In the genomic region with DNA sequence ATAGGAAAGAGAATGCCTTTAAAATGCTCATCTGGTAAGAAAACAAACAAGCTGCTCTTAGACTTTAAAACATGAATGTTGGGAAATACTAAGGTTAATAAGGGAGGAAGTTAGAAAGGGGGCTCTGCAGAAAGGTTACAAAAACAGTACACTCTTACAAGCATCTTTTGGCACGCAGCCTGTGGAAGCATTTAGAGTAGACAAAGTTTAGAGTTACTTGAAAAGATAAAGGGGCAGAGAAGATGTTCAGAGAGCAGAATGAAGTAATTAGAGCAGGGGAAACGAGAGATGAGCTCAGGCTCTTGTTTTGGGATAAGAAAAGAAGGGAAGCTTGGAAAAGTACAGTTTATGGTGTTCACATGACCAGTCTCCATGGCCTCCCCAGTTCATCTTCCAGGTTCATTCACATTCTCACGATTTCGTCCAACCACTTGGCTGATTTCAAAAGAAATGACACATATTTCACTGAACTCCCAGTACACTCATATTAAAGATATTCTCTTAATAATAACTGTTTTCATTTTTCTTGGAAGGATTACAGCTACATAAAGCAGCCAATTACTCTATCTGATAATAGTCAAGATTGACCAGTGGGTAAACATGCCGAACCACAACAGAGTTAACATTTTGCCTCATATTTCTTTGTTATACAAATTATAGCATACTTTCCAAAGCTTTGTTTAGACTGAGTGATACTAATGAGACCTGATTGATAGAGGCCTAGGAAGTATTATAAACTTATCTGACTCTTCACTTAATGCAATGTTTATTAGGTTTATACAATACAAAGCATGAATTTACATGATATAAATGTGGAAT, we compare ENCODE assay signal across 16 mouse cellular contexts.
DNase-seq lines count a peak whose midpoint lies in the region; ATAC-seq lines count a peak whose summit lies in the region.
"Had no signal": no experiment of that assay in that cellular context is flagged by ENCODE, and none has a peak within 500 bp of the region (broad histone marks: within the 10 kb centered on the region; RNA-seq: fewer than 3 reads in every experiment).

No protein-coding gene starts in this region.

- no peak for ATAC-seq in heart, embryonic 12.5 days (ENCODE audit: insufficient number of reproducible peaks, low FRiP score)
- peak; percentile 86 for ATAC-seq in lung, embryonic 16.5 days (ENCODE audit: low read depth)
- ATAC-seq in CD4-positive, CD25-positive, alpha-beta regulatory T cell, adult 4 months = no peak
- ATAC-seq: hindbrain, embryonic 16.5 days had no signal

- peaks cover 8% of the 10 kb centered on the region for H3K4me1 ChIP-seq in heart, embryonic 12.5 days (replicated peaks)
- peaks cover 2% of the 10 kb centered on the region; the same call in 1 of the 2 replicates for H3K4me1 ChIP-seq in lung, embryonic 16.5 days (replicated peaks; ENCODE audit: control insufficient read depth, insufficient read depth, low read length)

- no peak overlapping the region for H3K9ac ChIP-seq in heart, embryonic 12.5 days
- H3K9ac ChIP-seq in lung, embryonic 16.5 days (ENCODE audit: low read length) = no peak overlapping the region
- H3K9ac ChIP-seq: forebrain, embryonic 12.5 days; neural tube, embryonic 13.5 days had no signal

- intact Hi-C loops in heart, postnatal 10 days (cut with DNase I) = no loop called here

- H3K27me3 ChIP-seq in heart, embryonic 12.5 days (replicated peaks) = no peaks in the 10 kb centered on the region
- no peaks in the 10 kb centered on the region for H3K27me3 ChIP-seq in lung, embryonic 16.5 days (ENCODE audit: control insufficient read depth, insufficient read depth, low read depth, low read length)
- H3K27me3 ChIP-seq: forebrain, embryonic 12.5 days; neural tube, embryonic 13.5 days had no signal

- peak; percentile 8 to 19 for DNase-seq in heart, postnatal 10 days
- DNase-seq in lung, postnatal 10 days = no peak
- peak; percentile 13 for DNase-seq in gastrocnemius, postnatal 10 days
- DNase-seq in ovary, postnatal 36 days (ENCODE audit: low spot score) = peak; percentile 8
- DNase-seq in cerebellum, postnatal 25 days = no peak
- DNase-seq: cerebellum, adult 11-12 months; layer of hippocampus, postnatal 36 days; lung, adult 18-20 months; midbrain, embryonic 14.5 days; right cerebral cortex, postnatal 25 days had no signal

- no peak overlapping the region for H3K4me3 ChIP-seq in heart, embryonic 12.5 days
- H3K4me3 ChIP-seq in lung, embryonic 16.5 days (ENCODE audit: low read length) = no peak overlapping the region
- H3K4me3 ChIP-seq: forebrain, embryonic 12.5 days; neural tube, embryonic 13.5 days had no signal

- H3K4me2 ChIP-seq in heart, embryonic 12.5 days = no peak overlapping the region
- H3K4me2 ChIP-seq in lung, embryonic 16.5 days (ENCODE audit: low read depth, low read length) = no peak overlapping the region
- H3K4me2 ChIP-seq: forebrain, embryonic 12.5 days; neural tube, embryonic 13.5 days had no signal

- 61% methylated on average over 5 of the region's 5 CpGs for WGBS in heart, embryonic 12.5 days
- WGBS in lung, embryonic 16.5 days = 36% methylated on average over 5 of the region's 5 CpGs

- no peaks in the 10 kb centered on the region for H3K36me3 ChIP-seq in heart, embryonic 12.5 days
- no peaks in the 10 kb centered on the region for H3K36me3 ChIP-seq in lung, embryonic 16.5 days (ENCODE audit: control insufficient read depth, insufficient read depth, low read length)
- H3K36me3 ChIP-seq: forebrain, embryonic 12.5 days; neural tube, embryonic 13.5 days had no signal

- H3K9me3 ChIP-seq in heart, embryonic 12.5 days (replicated peaks) = no peaks in the 10 kb centered on the region
- H3K9me3 ChIP-seq in lung, embryonic 16.5 days (ENCODE audit: control insufficient read depth, low read length) = no peaks in the 10 kb centered on the region
- H3K9me3 ChIP-seq: forebrain, embryonic 12.5 days; neural tube, embryonic 13.5 days had no signal

- no peak overlapping the region for H3K27ac ChIP-seq in heart, embryonic 12.5 days (ENCODE audit: poor library complexity, severe bottlenecking)
- peak overlapping the region; percentile 72 for H3K27ac ChIP-seq in lung, embryonic 16.5 days (ENCODE audit: low read length)
- H3K27ac ChIP-seq: forebrain, embryonic 12.5 days; neural tube, embryonic 13.5 days had no signal

Comparison
In these comparisons a context has a peak if more than half of its experiments do, and no peak if none do; other contexts are left out.
1. DNase-seq: peak in heart, postnatal 10 days (2 of 2), gastrocnemius, postnatal 10 days (single experiment) and ovary, postnatal 36 days (single experiment); none in lung, postnatal 10 days (single experiment) and cerebellum, postnatal 25 days (0 of 2).